Mouse (Mus musculus): ENCODE measurements around the gene Serpinc1. TPM values are rescaled to one million over a fixed set of nuclear protein-coding genes. Genes with fewer than 3 reads are reported as not detected.

Gene Serpinc1
- polyA plus RNA-seq (2014; fragmentation: Nextera tagmentation; extraction: Ambion mirVana): 2.9 and 3.1 TPM in 2 replicates

- Histone ChIP-seq H3K4me2 (ENCODE audit: low read length) (no peak within 1 kb of the TSS), H3K9me3 (ENCODE audit: control insufficient read depth, low read length) (no peaks in the 10 kb centered on the region), H3K4me1 (ENCODE audit: control insufficient read depth, insufficient read depth, low read length) (no peaks in the 10 kb centered on the region), H3K27me3 (ENCODE audit: control insufficient read depth, insufficient read depth, low read length) (no peaks in the 10 kb centered on the region), H3K36me3 (ENCODE audit: control insufficient read depth, insufficient read depth, low read length) (0 out of 2 replicates have a peak, but pooled peaks cover 19% of the 10 kb centered on the region), H3K4me3 (replicated peaks; ENCODE audit: low read depth, low read length) (no peak within 1 kb of the TSS), H3K9ac (replicated peaks; ENCODE audit: low read length) (no peak within 1 kb of the TSS), H3K27ac (replicated peaks; ENCODE audit: low read depth, low read length) (no peak within 1 kb of the TSS)
- DNase-seq: no peak
- 93% methylated on average over 4 of the region's 4 CpGs for WGBS
- no peak for ATAC-seq (ENCODE audit: low FRiP score, low TSS enrichment)
Observed at GRCm38 (mm10) chr1:160978071-160978735, at the start of gene Serpinc1. Serpinc1 (plus strand) TSS chr1:160978585.

- no peak overlapping the region for H3K27ac ChIP-seq (replicated peaks; ENCODE audit: low read depth, low read length)
- no peaks in the 10 kb centered on the region for H3K27me3 ChIP-seq (ENCODE audit: control insufficient read depth, insufficient read depth, low read length)
- no peaks in the 10 kb centered on the region for H3K9me3 ChIP-seq (ENCODE audit: control insufficient read depth, low read length)
- DNase-seq: no peak
- no peak overlapping the region for H3K9ac ChIP-seq (replicated peaks; ENCODE audit: low read length)
- no peak overlapping the region for H3K4me3 ChIP-seq (replicated peaks; ENCODE audit: low read depth, low read length)
- H3K4me1 ChIP-seq (ENCODE audit: control insufficient read depth, insufficient read depth, low read length): no peaks in the 10 kb centered on the region
- H3K4me2 ChIP-seq (ENCODE audit: low read length): no peak overlapping the region
- ATAC-seq (ENCODE audit: low FRiP score, low TSS enrichment): no peak
- peaks cover 22% of the 10 kb centered on the region for H3K36me3 ChIP-seq (ENCODE audit: control insufficient read depth, insufficient read depth, low read length)
Observed at GRCm38 (mm10) chr1:160931320-160931719, 47.1 kb upstream of the Serpinc1 start.

DNA sequence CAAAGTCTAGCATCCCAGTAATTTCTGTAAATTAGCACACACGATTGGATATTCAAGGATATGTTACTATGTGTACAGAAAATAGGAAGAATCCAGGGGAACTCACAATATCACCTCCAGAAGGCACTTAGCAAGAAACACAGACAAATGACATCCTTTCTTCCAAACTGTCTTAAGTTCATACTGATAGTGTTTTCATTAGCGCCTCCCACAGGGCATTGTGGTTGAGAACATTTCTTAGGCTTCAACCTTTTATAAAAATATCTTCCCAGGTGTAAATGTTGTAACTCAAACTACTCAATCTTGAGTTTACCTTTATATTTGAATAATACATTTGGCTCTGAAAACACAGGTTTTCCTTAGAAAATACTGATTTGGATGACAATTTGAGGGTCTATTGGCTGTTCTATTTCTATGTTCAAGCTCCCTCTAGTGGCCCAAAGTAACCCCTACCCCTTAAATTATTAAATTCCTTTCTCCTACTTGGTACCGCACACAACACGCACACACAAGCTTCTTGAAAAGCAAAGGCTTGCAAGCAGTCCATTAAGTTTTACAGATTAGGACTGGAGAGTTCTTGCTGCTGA is 44.4 kb upstream of the Serpinc1 start:
- Histone ChIP-seq H3K4me1 (ENCODE audit: control insufficient read depth, insufficient read depth, low read length) (no peaks in the 10 kb centered on the region), H3K4me2 (ENCODE audit: low read length) (no peak overlapping the region), H3K27me3 (ENCODE audit: control insufficient read depth, insufficient read depth, low read length) (no peaks in the 10 kb centered on the region), H3K36me3 (ENCODE audit: control insufficient read depth, insufficient read depth, low read length) (peaks cover 33% of the 10 kb centered on the region), H3K9ac (replicated peaks; ENCODE audit: low read length) (no peak overlapping the region), H3K4me3 (replicated peaks; ENCODE audit: low read depth, low read length) (no peak overlapping the region), H3K9me3 (ENCODE audit: control insufficient read depth, low read length) (no peaks in the 10 kb centered on the region), H3K27ac (replicated peaks; ENCODE audit: low read depth, low read length) (no peak overlapping the region)
- DNase-seq: peak; percentile 83
- no peak for ATAC-seq (ENCODE audit: low FRiP score, low TSS enrichment)
- 68% methylated on average over 4 of the region's 4 CpGs for WGBS

- Histone ChIP-seq H3K9ac (replicated peaks; ENCODE audit: low read length) (no peak overlapping the region), H3K4me3 (replicated peaks; ENCODE audit: low read depth, low read length) (no peak overlapping the region)
- peak; percentile 30 for DNase-seq
Observed at GRCm38 (mm10) chr1:160935551-160935950, 42.8 kb upstream of the Serpinc1 start.

GRCm38 (mm10) chr1:160963199-160963598 is 15.2 kb upstream of the Serpinc1 start:
- ATAC-seq (ENCODE audit: low FRiP score, low TSS enrichment) (no peak), DNase-seq (no peak)
- WGBS: 92% methylated on average over 7 of the region's 7 CpGs
- Histone ChIP-seq H3K4me1 (ENCODE audit: control insufficient read depth, insufficient read depth, low read length) (no peaks in the 10 kb centered on the region), H3K9ac (replicated peaks; ENCODE audit: low read length) (no peak overlapping the region), H3K27ac (replicated peaks; ENCODE audit: low read depth, low read length) (no peak overlapping the region), H3K27me3 (ENCODE audit: control insufficient read depth, insufficient read depth, low read length) (no peaks in the 10 kb centered on the region), H3K4me3 (replicated peaks; ENCODE audit: low read depth, low read length) (no peak overlapping the region), H3K4me2 (ENCODE audit: low read length) (no peak overlapping the region), H3K9me3 (ENCODE audit: control insufficient read depth, low read length) (no peaks in the 10 kb centered on the region), H3K36me3 (ENCODE audit: control insufficient read depth, insufficient read depth, low read length) (peaks cover 84% of the 10 kb centered on the region)

More at GRCm38 (mm10) chr1:160935551-160935950, 42.8 kb upstream of the Serpinc1 start:
- Histone ChIP-seq H3K36me3 (ENCODE audit: control insufficient read depth, insufficient read depth, low read length) (peaks cover 39% of the 10 kb centered on the region), H3K9me3 (ENCODE audit: control insufficient read depth, low read length) (no peaks in the 10 kb centered on the region), H3K27me3 (ENCODE audit: control insufficient read depth, insufficient read depth, low read length) (no peaks in the 10 kb centered on the region), H3K27ac (replicated peaks; ENCODE audit: low read depth, low read length) (no peak overlapping the region), H3K4me1 (ENCODE audit: control insufficient read depth, insufficient read depth, low read length) (no peaks in the 10 kb centered on the region), H3K4me2 (ENCODE audit: low read length) (no peak overlapping the region)
- WGBS: 94% methylated on average over 6 of the region's 6 CpGs
- no peak for ATAC-seq (ENCODE audit: low FRiP score, low TSS enrichment)

- DNase-seq: no peak
- H3K9me3 ChIP-seq (ENCODE audit: control insufficient read depth, low read length): no peaks in the 10 kb centered on the region
- H3K4me1 ChIP-seq (ENCODE audit: control insufficient read depth, insufficient read depth, low read length): no peaks in the 10 kb centered on the region
- no peak overlapping the region for H3K4me3 ChIP-seq (replicated peaks; ENCODE audit: low read depth, low read length)
- WGBS: 92% methylated on average over 1 of the region's 1 CpGs
- peaks cover 79% of the 10 kb centered on the region for H3K36me3 ChIP-seq (ENCODE audit: control insufficient read depth, insufficient read depth, low read length)
- H3K9ac ChIP-seq (replicated peaks; ENCODE audit: low read length): no peak overlapping the region
- no peak for ATAC-seq (ENCODE audit: low FRiP score, low TSS enrichment)
- H3K27ac ChIP-seq (replicated peaks; ENCODE audit: low read depth, low read length): no peak overlapping the region
- no peak overlapping the region for H3K4me2 ChIP-seq (ENCODE audit: low read length)
- H3K27me3 ChIP-seq (ENCODE audit: control insufficient read depth, insufficient read depth, low read length): no peaks in the 10 kb centered on the region
Observed at GRCm38 (mm10) chr1:160967268-160967667, 11.1 kb upstream of the Serpinc1 start.

- no peak for DNase-seq
- no peak overlapping the region for H3K4me3 ChIP-seq (replicated peaks; ENCODE audit: low read depth, low read length)
- no peak for ATAC-seq (ENCODE audit: low FRiP score, low TSS enrichment)
- H3K4me1 ChIP-seq (ENCODE audit: control insufficient read depth, insufficient read depth, low read length): no peaks in the 10 kb centered on the region
- 92% methylated on average over 5 of the region's 5 CpGs for WGBS
- no peaks in the 10 kb centered on the region for H3K9me3 ChIP-seq (ENCODE audit: control insufficient read depth, low read length)
- no peak overlapping the region for H3K27ac ChIP-seq (replicated peaks; ENCODE audit: low read depth, low read length)
- no peak overlapping the region for H3K4me2 ChIP-seq (ENCODE audit: low read length)
- H3K27me3 ChIP-seq (ENCODE audit: control insufficient read depth, insufficient read depth, low read length): no peaks in the 10 kb centered on the region
- H3K36me3 ChIP-seq (ENCODE audit: control insufficient read depth, insufficient read depth, low read length): peaks cover 77% of the 10 kb centered on the region
- H3K9ac ChIP-seq (replicated peaks; ENCODE audit: low read length): no peak overlapping the region
Observed at GRCm38 (mm10) chr1:160968643-160969042, 9.7 kb upstream of the Serpinc1 start.

DNA sequence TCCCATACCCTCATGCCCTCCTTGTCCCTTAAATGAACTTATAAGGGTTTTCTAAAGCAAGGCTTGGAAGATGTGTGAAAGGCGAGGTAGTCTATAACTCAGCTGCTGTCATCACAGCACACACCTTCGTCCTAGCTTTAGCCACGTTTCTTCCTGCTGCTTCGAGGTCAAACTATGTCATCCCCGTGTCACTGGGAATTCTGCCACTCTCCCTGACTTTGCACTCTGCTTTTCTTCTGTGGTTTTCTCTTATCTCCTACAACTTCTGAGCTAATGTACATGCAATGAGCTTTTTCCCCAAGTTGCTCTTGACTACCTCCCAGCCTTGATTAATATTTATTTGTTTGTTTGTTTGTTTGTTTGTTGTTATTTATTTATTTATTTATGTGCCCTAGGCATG is 1.6 kb downstream of the Serpinc1 start:
- Histone ChIP-seq H3K27ac (replicated peaks; ENCODE audit: low read depth, low read length) (no peak overlapping the region), H3K9ac (replicated peaks; ENCODE audit: low read length) (no peak overlapping the region), H3K9me3 (ENCODE audit: control insufficient read depth, low read length) (no peaks in the 10 kb centered on the region), H3K4me1 (ENCODE audit: control insufficient read depth, insufficient read depth, low read length) (no peaks in the 10 kb centered on the region), H3K27me3 (ENCODE audit: control insufficient read depth, insufficient read depth, low read length) (no peaks in the 10 kb centered on the region), H3K4me3 (replicated peaks; ENCODE audit: low read depth, low read length) (no peak overlapping the region), H3K4me2 (ENCODE audit: low read length) (no peak overlapping the region), H3K36me3 (ENCODE audit: control insufficient read depth, insufficient read depth, low read length) (0 out of 2 replicates have a peak, but pooled peaks cover 9% of the 10 kb centered on the region)
- WGBS: 86% methylated on average over 5 of the region's 5 CpGs
- no peak for DNase-seq
- ATAC-seq (ENCODE audit: low FRiP score, low TSS enrichment): no peak

Data from midbrain, embryonic 14.5 days (tissue).